Mouse (Mus musculus): Measurements from ENCODE around the gene Pink1. TPM values are rescaled to one million over a fixed set of nuclear protein-coding genes. Genes with fewer than 3 reads are reported as not detected.

Pink1 gene
- polyA plus RNA-seq, 1 experiment from 2014 or later: 103 TPM

DNA sequence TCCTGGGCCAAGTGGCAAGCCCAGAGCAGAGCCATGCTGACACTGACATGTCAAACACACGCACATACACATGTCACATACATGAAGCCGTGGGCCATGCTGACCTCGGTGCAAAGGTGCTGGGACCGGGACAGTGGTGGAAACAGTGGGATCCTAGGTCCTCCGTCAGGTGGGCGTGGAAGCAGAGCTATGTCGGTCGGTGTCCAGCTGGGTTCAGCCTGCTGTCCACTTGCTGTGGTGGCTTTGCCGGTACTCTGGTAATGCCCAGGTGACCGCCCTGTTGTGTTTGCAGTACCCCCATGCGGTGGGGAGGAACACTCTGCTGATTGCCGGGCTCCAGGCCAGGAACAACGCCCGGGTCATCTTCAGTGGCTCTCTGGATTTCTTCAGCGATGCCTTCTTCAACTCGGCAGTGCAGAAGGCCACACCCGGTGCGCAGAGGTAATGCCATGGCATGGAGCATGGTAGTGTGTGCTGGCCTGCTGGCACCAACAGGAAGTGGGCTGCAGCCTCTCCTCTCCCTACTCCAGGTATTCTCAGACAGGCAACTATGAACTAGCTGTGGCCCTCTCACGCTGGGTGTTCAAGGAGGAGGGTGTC lies 15.7 kb downstream of the Pink1 start:
- no peaks in the 10 kb centered on the region for H3K27me3 ChIP-seq (replicated peaks)

DNA sequence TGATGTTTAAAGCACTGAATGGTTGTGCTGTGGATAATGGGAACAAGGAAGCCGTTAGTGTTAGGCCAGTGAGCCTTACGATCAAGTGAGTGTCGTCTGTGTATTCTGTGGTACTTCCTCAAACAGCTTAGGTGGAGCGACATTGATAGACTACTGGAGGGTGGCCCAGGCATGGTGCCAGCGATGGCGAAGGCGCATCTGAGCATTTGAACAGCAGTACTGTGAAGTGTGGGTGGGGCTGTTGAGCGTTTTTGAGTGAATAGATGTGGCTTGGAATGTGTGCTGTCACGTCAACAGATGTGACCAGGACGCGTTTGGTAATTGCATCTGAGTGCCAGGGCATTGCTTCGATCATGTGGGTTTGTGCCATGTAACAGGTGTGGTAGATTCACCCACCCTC lies 18.4 kb downstream of the Pink1 start:
- H3K4me1 ChIP-seq: peaks cover 38% of the 10 kb centered on the region
- WGBS: 88% methylated on average over 12 of the region's 12 CpGs

More for the DNA sequence above, 15.7 kb downstream of the Pink1 start:
- Histone ChIP-seq H3K4me1 (peaks cover 22% of the 10 kb centered on the region), H3K9me3 (replicated peaks) (no peaks in the 10 kb centered on the region), H3K9ac (replicated peaks) (no peak overlapping the region), H3K36me3 (peaks cover 77% of the 10 kb centered on the region), H3K4me2 (no peak overlapping the region), H3K4me3 (replicated peaks) (no peak overlapping the region), H3K27ac (replicated peaks) (no peak overlapping the region)
- WGBS: 96% methylated on average over 19 of the region's 19 CpGs
- ATAC-seq (ENCODE audit: low FRiP score): no peak

DNA sequence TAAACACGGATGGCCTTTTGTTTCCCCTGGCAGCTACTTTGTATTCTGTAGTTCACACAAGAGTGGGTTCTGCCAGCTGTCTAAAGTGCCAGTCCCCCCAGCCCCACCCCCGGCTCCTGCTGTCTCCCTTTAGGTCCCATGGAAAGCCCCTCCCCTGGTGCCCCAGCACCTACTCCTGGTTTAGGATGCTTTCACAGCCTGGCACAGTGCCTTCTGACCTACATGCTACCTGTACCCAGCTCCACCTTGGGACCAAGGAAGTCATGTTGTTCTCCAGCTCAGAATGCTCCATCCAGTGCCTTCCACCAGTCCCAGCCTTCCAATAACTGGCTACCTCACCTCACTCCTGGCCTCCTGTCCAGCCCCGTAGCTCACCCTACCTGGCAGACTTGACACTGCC lies 19.1 kb downstream of the Pink1 start:
- Histone ChIP-seq H3K27ac (replicated peaks) (no peak overlapping the region), H3K9me3 (replicated peaks) (no peaks in the 10 kb centered on the region), H3K36me3 (peaks cover 43% of the 10 kb centered on the region), H3K4me1 (peaks cover 38% of the 10 kb centered on the region), H3K27me3 (replicated peaks) (no peaks in the 10 kb centered on the region), H3K4me3 (replicated peaks) (no peak overlapping the region), H3K4me2 (peak overlapping the region; percentile 11; the same call in 1 of the 2 replicates), H3K9ac (replicated peaks) (no peak overlapping the region)
- WGBS: 74% methylated on average over 3 of the region's 3 CpGs
- ATAC-seq (ENCODE audit: low FRiP score): no peak

More for the DNA sequence above, 18.4 kb downstream of the Pink1 start:
- H3K4me3 ChIP-seq (replicated peaks): no peak overlapping the region
- ATAC-seq (ENCODE audit: low FRiP score): no peak
- H3K9ac ChIP-seq (replicated peaks): no peak overlapping the region
- no peaks in the 10 kb centered on the region for H3K9me3 ChIP-seq (replicated peaks)
- no peak overlapping the region for H3K4me2 ChIP-seq
- H3K27me3 ChIP-seq (replicated peaks): no peaks in the 10 kb centered on the region
- peaks cover 51% of the 10 kb centered on the region for H3K36me3 ChIP-seq
- H3K27ac ChIP-seq (replicated peaks): no peak overlapping the region

- Histone ChIP-seq H3K4me2 (peak within 1 kb of the TSS; percentile 94), H3K27ac (replicated peaks) (peak within 1 kb of the TSS; percentile 88), H3K36me3 (peaks cover 20% of the 10 kb centered on the region), H3K27me3 (replicated peaks) (no peaks in the 10 kb centered on the region), H3K9ac (replicated peaks) (peak within 1 kb of the TSS; percentile 97), H3K4me3 (replicated peaks) (peak within 1 kb of the TSS; percentile 95), H3K9me3 (replicated peaks) (no peaks in the 10 kb centered on the region), H3K4me1 (peaks cover 38% of the 10 kb centered on the region)
- WGBS: under 1% methylated on average over 60 of the region's 64 CpGs
- peak; percentile 98 for ATAC-seq (ENCODE audit: low FRiP score)
Observed at GRCm38 (mm10) chr4:138304340-138305104, 21.6 kb downstream of the Pink1 start, which contains the start of gene Ddost. Ddost (plus strand) TSS chr4:138304730.

DNA sequence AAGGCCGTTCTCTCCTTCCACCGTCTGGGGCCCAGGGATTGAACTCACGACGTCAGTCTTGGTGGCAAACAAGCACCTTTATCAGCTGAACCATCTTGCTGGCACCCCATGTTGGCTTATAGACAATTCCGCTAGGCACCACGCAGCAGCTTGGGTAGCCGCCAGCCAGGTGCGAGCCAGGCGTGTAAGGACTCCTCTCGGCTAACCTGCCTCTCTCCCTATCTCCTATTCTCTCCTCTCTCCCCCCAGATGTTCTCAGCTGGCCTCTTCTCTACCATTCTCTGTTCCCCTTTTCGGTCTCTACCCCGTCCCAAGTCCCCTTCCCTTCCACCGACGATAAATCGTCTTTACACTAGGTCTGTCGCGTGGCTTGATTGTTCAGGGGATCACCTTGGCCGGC lies 22.4 kb downstream of the Pink1 start:
- H3K9ac ChIP-seq (replicated peaks): peak overlapping the region; percentile 76
- H3K4me2 ChIP-seq: peak overlapping the region; percentile 94
- peak overlapping the region; percentile 95 for H3K4me3 ChIP-seq (replicated peaks)
- H3K4me1 ChIP-seq: peaks cover 38% of the 10 kb centered on the region
- peaks cover 12% of the 10 kb centered on the region for H3K36me3 ChIP-seq
- no peak for ATAC-seq (ENCODE audit: low FRiP score)
- H3K27me3 ChIP-seq (replicated peaks): no peaks in the 10 kb centered on the region
- H3K27ac ChIP-seq (replicated peaks): peak overlapping the region; percentile 84
- H3K9me3 ChIP-seq (replicated peaks): no peaks in the 10 kb centered on the region
- 17% methylated on average over 18 of the region's 18 CpGs for WGBS

- Histone ChIP-seq H3K4me3 (replicated peaks) (no peak overlapping the region), H3K27me3 (replicated peaks) (no peaks in the 10 kb centered on the region), H3K36me3 (peaks cover 6% of the 10 kb centered on the region; the same call in 1 of the 2 replicates), H3K27ac (replicated peaks) (no peak overlapping the region), H3K4me1 (peaks cover 38% of the 10 kb centered on the region), H3K9me3 (replicated peaks) (no peaks in the 10 kb centered on the region), H3K4me2 (no peak overlapping the region), H3K9ac (replicated peaks) (no peak overlapping the region)
- ATAC-seq (ENCODE audit: low FRiP score): no peak
- 96% methylated on average over 3 of the region's 3 CpGs for WGBS
Observed at GRCm38 (mm10) chr4:138303011-138303410, 23.1 kb downstream of the Pink1 start.

DNA sequence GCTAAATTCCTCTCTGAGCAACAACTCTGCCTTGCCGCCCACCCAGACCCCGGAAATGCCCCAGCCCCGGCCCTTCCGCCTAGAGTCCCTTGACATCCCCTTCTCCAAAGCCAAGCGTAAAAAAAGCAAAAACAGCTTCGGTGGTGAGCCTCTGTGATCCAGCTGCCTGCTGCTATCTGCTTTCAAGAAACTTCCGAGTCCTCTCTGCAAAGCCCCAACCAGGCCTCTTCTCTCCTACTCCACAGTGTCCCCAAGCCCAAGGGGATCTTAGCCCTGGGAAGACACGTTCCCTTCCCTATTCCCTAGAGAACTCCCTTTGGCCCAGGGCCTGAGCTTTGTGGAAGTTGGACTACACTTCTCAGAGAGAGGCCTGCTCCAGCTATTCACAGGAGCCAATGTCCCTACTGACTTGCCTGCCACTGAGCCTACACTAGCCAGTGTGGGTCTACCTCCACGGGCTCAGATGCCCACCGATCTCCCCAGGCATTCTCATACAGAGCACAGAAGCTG lies 24.8 kb downstream of the Pink1 start:
- WGBS: 87% methylated on average over 10 of the region's 10 CpGs
- H3K4me2 ChIP-seq: no peak overlapping the region
- ATAC-seq (ENCODE audit: low FRiP score): no peak

GRCm38 (mm10) chr4:138293949-138294550 lies 32.1 kb downstream of the Pink1 start:
- Histone ChIP-seq H3K4me1 (peaks cover 9% of the 10 kb centered on the region), H3K4me2 (peak overlapping the region; percentile 26; the same call in 1 of the 2 replicates), H3K9ac (replicated peaks) (no peak overlapping the region), H3K4me3 (replicated peaks) (no peak overlapping the region), H3K9me3 (replicated peaks) (no peaks in the 10 kb centered on the region), H3K36me3 (no peaks in the 10 kb centered on the region), H3K27ac (replicated peaks) (peak overlapping the region; percentile 83), H3K27me3 (replicated peaks) (no peaks in the 10 kb centered on the region)
- ATAC-seq (ENCODE audit: low FRiP score): peak; percentile 68
- 61% methylated on average over 10 of the region's 14 CpGs for WGBS

More for the DNA sequence above, 24.8 kb downstream of the Pink1 start:
- H3K27me3 ChIP-seq (replicated peaks): no peaks in the 10 kb centered on the region
- H3K4me3 ChIP-seq (replicated peaks): no peak overlapping the region
- no peaks in the 10 kb centered on the region for H3K9me3 ChIP-seq (replicated peaks)
- H3K9ac ChIP-seq (replicated peaks): no peak overlapping the region
- H3K36me3 ChIP-seq: no peaks in the 10 kb centered on the region
- no peak overlapping the region for H3K27ac ChIP-seq (replicated peaks)
- H3K4me1 ChIP-seq: peaks cover 24% of the 10 kb centered on the region

DNA sequence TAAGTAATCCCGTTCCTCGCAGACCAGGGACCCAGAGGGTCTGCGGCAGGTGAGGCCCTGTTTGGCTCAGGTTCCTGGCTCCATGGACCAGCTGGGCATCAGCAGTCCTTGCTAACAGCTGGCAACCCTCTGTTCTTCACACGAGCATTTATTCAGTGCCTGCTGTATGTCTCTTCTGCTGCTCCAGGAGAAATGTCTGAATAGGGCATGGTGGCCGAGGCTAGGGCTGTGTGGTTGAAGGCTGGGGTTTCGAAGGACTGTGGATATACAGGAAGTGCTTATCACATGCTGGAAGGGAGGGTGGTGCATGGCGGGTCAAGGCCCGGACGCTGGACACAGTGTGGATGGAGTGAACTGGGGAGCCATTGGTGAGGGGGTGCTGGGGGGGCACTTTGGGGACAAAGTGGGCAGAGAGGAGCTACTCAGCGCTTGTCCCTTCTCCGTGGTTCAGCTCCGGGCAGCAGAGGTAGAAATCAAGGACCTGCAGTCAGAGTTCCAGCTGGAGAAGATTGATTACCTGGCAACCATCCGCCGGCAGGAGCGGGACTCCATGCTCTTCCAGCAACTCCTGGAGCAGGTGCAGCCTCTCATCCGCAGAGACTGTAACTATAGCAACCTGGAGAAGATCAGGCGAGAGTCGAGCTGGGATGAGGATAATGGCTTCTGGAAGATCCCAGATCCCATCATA lies 32.7 kb downstream of the Pink1 start:
- peaks cover 9% of the 10 kb centered on the region for H3K4me1 ChIP-seq
- H3K9me3 ChIP-seq (replicated peaks): no peaks in the 10 kb centered on the region
- no peak overlapping the region for H3K4me3 ChIP-seq (replicated peaks)
- H3K4me2 ChIP-seq: peak overlapping the region; percentile 26; the same call in 1 of the 2 replicates
- ATAC-seq (ENCODE audit: low FRiP score): peak; percentile 89
- WGBS: 51% methylated on average over 18 of the region's 18 CpGs
- no peaks in the 10 kb centered on the region for H3K27me3 ChIP-seq (replicated peaks)
- no peak overlapping the region for H3K9ac ChIP-seq (replicated peaks)
- no peaks in the 10 kb centered on the region for H3K36me3 ChIP-seq
- peak overlapping the region; percentile 83 for H3K27ac ChIP-seq (replicated peaks)

GRCm38 (mm10) chr4:138292028-138292427 lies 34.1 kb downstream of the Pink1 start:
- peaks cover 11% of the 10 kb centered on the region for H3K4me1 ChIP-seq
- ATAC-seq (ENCODE audit: low FRiP score): no peak
- no peaks in the 10 kb centered on the region for H3K36me3 ChIP-seq
- no peak overlapping the region for H3K4me3 ChIP-seq (replicated peaks)
- no peak overlapping the region for H3K4me2 ChIP-seq
- peak overlapping the region; percentile 45; the same call in 1 of the 2 replicates for H3K27ac ChIP-seq (replicated peaks)
- H3K9ac ChIP-seq (replicated peaks): no peak overlapping the region
- H3K27me3 ChIP-seq (replicated peaks): no peaks in the 10 kb centered on the region
- 91% methylated on average over 13 of the region's 13 CpGs for WGBS
- no peaks in the 10 kb centered on the region for H3K9me3 ChIP-seq (replicated peaks)

DNA sequence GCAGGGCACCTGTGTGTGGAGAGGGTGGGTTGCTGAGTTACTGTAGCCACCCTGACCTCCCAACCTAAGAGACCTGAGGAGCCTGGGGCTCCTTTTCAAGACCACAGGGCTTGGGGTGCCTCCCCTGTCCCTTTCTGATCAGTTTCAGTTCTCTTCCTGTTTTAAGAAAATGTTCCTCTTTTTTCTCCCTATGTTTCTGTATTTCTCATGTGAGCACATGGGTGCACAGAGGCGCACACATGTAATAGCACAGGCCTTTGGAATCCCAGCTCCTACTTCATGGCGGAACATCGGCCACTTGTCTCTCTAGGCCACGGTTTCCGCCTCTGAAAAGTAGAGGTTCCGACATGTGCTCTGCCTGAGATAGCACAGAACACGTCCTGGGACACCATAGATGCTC lies 37.4 kb downstream of the Pink1 start:
- no peaks in the 10 kb centered on the region for H3K9me3 ChIP-seq (replicated peaks)
- no peaks in the 10 kb centered on the region for H3K36me3 ChIP-seq
- peaks cover 10% of the 10 kb centered on the region for H3K4me1 ChIP-seq
- WGBS: 89% methylated on average over 7 of the region's 7 CpGs
- H3K27ac ChIP-seq (replicated peaks): no peak overlapping the region
- no peak overlapping the region for H3K9ac ChIP-seq (replicated peaks)
- no peak overlapping the region for H3K4me2 ChIP-seq
- no peak for ATAC-seq (ENCODE audit: low FRiP score)
- no peak overlapping the region for H3K4me3 ChIP-seq (replicated peaks)
- no peaks in the 10 kb centered on the region for H3K27me3 ChIP-seq (replicated peaks)

All from neural tube, embryonic 15.5 days (tissue).